Comparison of ENCODE assay signal across 9 mouse cellular contexts in genomic region chr2:57102856-57103844, GRCm38 (mm10). TPM values are rescaled to one million over a fixed set of nuclear protein-coding genes. Genes with fewer than 3 reads are reported as not detected.
DNase-seq lines count a peak whose midpoint lies in the region; ATAC-seq and TF ChIP-seq lines count a peak whose summit lies in the region.
"Had no signal": no experiment of that assay in that cellular context is flagged by ENCODE, and none has a peak within 500 bp of the region (broad histone marks: within the 10 kb centered on the region; RNA-seq: fewer than 3 reads in every experiment).

No protein-coding gene starts in this region.

- H3K4me2 ChIP-seq in forebrain, postnatal 0 days (ENCODE audit: low read depth), result peak overlapping the region; percentile 70
- peak overlapping the region; percentile 23 for H3K4me2 ChIP-seq in liver, embryonic 15.5 days
- H3K4me2 ChIP-seq in stomach, postnatal 0 days (replicated peaks; ENCODE audit: low read depth), result peak overlapping the region; percentile 60

- no peak for TF ChIP-seq EP300 in stomach, postnatal 0 days (optimal IDR thresholded peaks at IDR 0.05)

- peaks cover 8% of the 10 kb centered on the region for H3K4me1 ChIP-seq in testis, adult 2 months (ENCODE audit: control insufficient read depth, insufficient read depth, low read length)
- H3K4me1 ChIP-seq in forebrain, postnatal 0 days (ENCODE audit: insufficient read depth), result peaks cover 10% of the 10 kb centered on the region
- no peaks in the 10 kb centered on the region for H3K4me1 ChIP-seq in liver, embryonic 15.5 days (replicated peaks)
- no peaks in the 10 kb centered on the region for H3K4me1 ChIP-seq in stomach, postnatal 0 days (replicated peaks; ENCODE audit: control insufficient read depth, insufficient read depth)

- no peaks in the 10 kb centered on the region for H3K36me3 ChIP-seq in testis, adult 2 months (ENCODE audit: control insufficient read depth, insufficient read depth, low read length)
- H3K36me3 ChIP-seq in forebrain, postnatal 0 days (ENCODE audit: insufficient read depth), result no peaks in the 10 kb centered on the region
- no peaks in the 10 kb centered on the region for H3K36me3 ChIP-seq in liver, embryonic 15.5 days (replicated peaks)
- H3K36me3 ChIP-seq in stomach, postnatal 0 days (ENCODE audit: control insufficient read depth, insufficient read depth, low read length), result no peaks in the 10 kb centered on the region

- no peaks in the 10 kb centered on the region for H3K27me3 ChIP-seq in testis, adult 2 months (ENCODE audit: control insufficient read depth, insufficient read depth, low read length)
- H3K27me3 ChIP-seq in forebrain, postnatal 0 days (ENCODE audit: insufficient read depth, low read length), result peaks cover 62% of the 10 kb centered on the region
- H3K27me3 ChIP-seq in liver, embryonic 15.5 days, result peaks cover 91% of the 10 kb centered on the region
- peaks cover 14% of the 10 kb centered on the region for H3K27me3 ChIP-seq in stomach, postnatal 0 days (ENCODE audit: control insufficient read depth, insufficient read depth, low read length)

- TF ChIP-seq CTCF in testis, adult 2 months (IDR thresholded peaks at IDR 0.05; ENCODE audit: control insufficient read depth, insufficient read depth, insufficient replicate concordance, low read depth, low read length), result no peak
- no peak for TF ChIP-seq CTCF in forebrain, postnatal 0 days (IDR thresholded peaks at IDR 0.05; ENCODE audit: low read depth)
- no peak for TF ChIP-seq CTCF in stomach, postnatal 0 days (IDR thresholded peaks at IDR 0.05; ENCODE audit: low read depth)

- H3K4me3 ChIP-seq in testis, adult 2 months (ENCODE audit: control insufficient read depth, low read depth, low read length), result peak overlapping the region; percentile 25; the same call in 1 of the 2 replicates
- H3K4me3 ChIP-seq in forebrain, postnatal 0 days (ENCODE audit: low read depth, low read length), result peak overlapping the region; percentile 40
- no peak overlapping the region; the same call in 1 of the 2 replicates for H3K4me3 ChIP-seq in liver, embryonic 15.5 days (replicated peaks)
- H3K4me3 ChIP-seq in stomach, postnatal 0 days (ENCODE audit: low read depth, low read length), result peak overlapping the region; percentile 41

- WGBS in forebrain, postnatal 0 days, result 4% methylated on average over 35 of the region's 37 CpGs
- 1% methylated on average over 34 of the region's 37 CpGs for WGBS in liver, embryonic 15.5 days (ENCODE audit: insufficient replicate concordance)
- WGBS in stomach, postnatal 0 days, result 5% methylated on average over 35 of the region's 37 CpGs

- no peak for ATAC-seq in forebrain, postnatal 0 days
- no peak for ATAC-seq in liver, embryonic 15.5 days (ENCODE audit: insufficient read depth)
- peak; percentile 59; the same call in 1 of the 2 replicates for ATAC-seq in stomach, postnatal 0 days (ENCODE audit: low FRiP score, low TSS enrichment)
- ATAC-seq in erythroid progenitor cell, adult 5-6 weeks (replicated peaks; ENCODE audit: low FRiP score, poor library complexity, severe bottlenecking), result no peak

- H3K9ac ChIP-seq in forebrain, postnatal 0 days, result no peak overlapping the region
- no peak overlapping the region for H3K9ac ChIP-seq in liver, embryonic 15.5 days
- no peak overlapping the region for H3K9ac ChIP-seq in stomach, postnatal 0 days (ENCODE audit: low read length)

- no peak overlapping the region for H3K27ac ChIP-seq in testis, adult 2 months (ENCODE audit: control insufficient read depth, insufficient read depth, low read depth, low read length)
- no peak overlapping the region for H3K27ac ChIP-seq in forebrain, postnatal 0 days (ENCODE audit: low read depth, low read length)
- no peak overlapping the region for H3K27ac ChIP-seq in liver, embryonic 15.5 days (replicated peaks)
- no peak overlapping the region for H3K27ac ChIP-seq in stomach, postnatal 0 days (replicated peaks)

- DNase-seq in testis, postnatal 10 days (ENCODE audit: low spot score), result no peak
- DNase-seq in forebrain, postnatal 0 days, result no peak
- no peak for DNase-seq in stomach, postnatal 0 days (ENCODE audit: low spot score)
- no peak for DNase-seq in testis, postnatal 14 days (ENCODE audit: low spot score)
- DNase-seq in natural killer cell, adult 2 months (ENCODE audit: low spot score in 2 of 2), result no peak

- TF ChIP-seq POLR2A in testis, adult 2 months (IDR thresholded peaks at IDR 0.05; ENCODE audit: control insufficient read depth, low read depth, low read length), result no peak

- H3K9me3 ChIP-seq in forebrain, postnatal 0 days (ENCODE audit: low read length), result no peaks in the 10 kb centered on the region
- no peaks in the 10 kb centered on the region for H3K9me3 ChIP-seq in liver, embryonic 15.5 days (replicated peaks)
- no peaks in the 10 kb centered on the region for H3K9me3 ChIP-seq in stomach, postnatal 0 days (ENCODE audit: control insufficient read depth, low read length)

RNA-seq across cellular contexts. Expression of gene Nr4a2, which starts 20.7 kb away (rescaled TPM):
- 0.44 and 0.61 TPM in 2 replicates for polyA plus RNA-seq in testis, adult 2 months (2012; rRNA removed)
- total RNA-seq in forebrain, postnatal 0 days (2014; rRNA removed), result 26.4 and 30.6 TPM in 2 replicates
- 25.1 and 59.4 TPM in 2 replicates for polyA plus RNA-seq in forebrain, postnatal 0 days (2015; fragmentation: Nextera tagmentation; extraction: Ambion mirVana)
- polyA plus RNA-seq in liver, embryonic 15.5 days (2015; fragmentation: Nextera tagmentation; extraction: Ambion mirVana), result 0.28 and 0.31 TPM in 2 replicates
- 6.4 and 14.1 TPM in 2 replicates for polyA plus RNA-seq in stomach, postnatal 0 days (2015; fragmentation: Nextera tagmentation; extraction: Ambion mirVana)
- total RNA-seq in erythroid progenitor cell, adult 5-6 weeks (2015; ENCODE audit: low replicate concordance), result 0.72 TPM in 1 of 2 replicates, not detected in the other
- 0.13 and 0.68 TPM in 2 replicates for total RNA-seq in erythroid progenitor cell, adult 5-6 weeks (2017; ENCODE audit: low replicate concordance)
- total RNA-seq: neutrophil, adult 5-6 weeks had no signal
